Mouse (Mus musculus) liver, adult 2 months (tissue): ENCODE measurements around the gene Gatd1.

Experiments used
- CTCF ChIP-seq: fragments of 200-500 bp; IDR thresholded peaks from 2 replicates; pipeline ENCODE4 v1.5.1; 2011; ENCODE audit warnings: low read depth, low read length, control low read depth
- POLR2A ChIP-seq: fragments of 200-500 bp; IDR thresholded peaks from 2 replicates; pipeline ENCODE4 v1.6.1; 2011; ENCODE audit warnings: low read length, control low read depth; ENCODE audit not compliant: insufficient read depth; ENCODE audit errors: extremely low read depth

GRCm38 (mm10) chr7:141437178-141438120 is 23.5 kb upstream of the Gatd1 start, which contains the start of gene Slc25a22:
- peak; percentile 69 for TF ChIP-seq POLR2A
- TF ChIP-seq CTCF, result peak; percentile 82
